Mouse (Mus musculus): ENCODE data around the gene Phtf2. TPM values are rescaled to one million over a fixed set of nuclear protein-coding genes. Genes with fewer than 3 reads are reported as not detected.

Gene Phtf2
- polyA plus RNA-seq (2016; fragmentation: Nextera tagmentation; extraction: Ambion mirVana): 22.2 and 25.2 TPM in 2 replicates

DNA sequence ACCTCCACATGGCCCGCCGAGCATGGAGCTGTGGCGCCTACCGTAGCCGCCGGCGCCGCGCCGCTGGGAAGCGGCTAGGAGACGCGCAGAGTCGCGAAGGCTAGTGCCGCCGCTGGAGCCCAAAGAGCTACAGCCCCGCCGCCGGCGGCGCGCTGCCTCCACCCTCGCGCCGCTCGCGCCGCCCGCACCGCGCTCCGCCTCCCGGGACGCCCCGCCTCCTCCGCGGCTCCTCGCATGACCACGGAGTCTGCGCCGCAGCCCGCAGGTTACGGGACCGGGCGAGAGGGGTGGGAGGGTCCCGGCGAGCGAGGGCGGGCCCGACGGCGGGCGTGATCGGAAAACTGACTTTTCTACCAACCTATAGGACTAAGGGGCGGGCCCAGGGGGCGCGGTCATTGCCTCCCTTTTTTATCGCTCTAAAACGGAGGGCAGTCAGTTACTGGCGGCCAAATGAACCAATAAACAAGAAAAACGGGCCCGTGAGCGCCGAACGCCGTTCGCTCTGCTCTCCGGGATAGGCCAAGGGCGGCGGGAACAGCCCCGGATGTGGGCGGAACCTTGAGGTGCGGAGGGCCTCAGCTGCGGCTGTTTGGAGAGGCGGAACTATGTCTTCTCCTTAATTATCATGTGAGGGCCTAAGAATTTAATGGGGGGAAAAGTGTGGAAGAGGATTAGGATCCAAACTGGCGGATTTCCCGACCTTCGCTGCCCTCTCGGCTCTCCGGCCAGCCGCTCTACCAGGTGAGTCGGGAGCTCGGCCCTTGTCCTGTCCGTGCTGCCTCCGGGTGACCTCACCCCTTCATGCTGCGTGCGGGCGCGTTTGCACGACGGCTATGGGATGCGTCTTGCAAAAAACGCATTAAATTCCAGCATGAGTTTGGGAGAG lies at the start of gene Phtf2, which contains the start of gene Tmem60:
Phtf2 (minus strand) TSS at position 210 of the 886 bp plus-strand sequence.
Tmem60 (plus strand) TSS at position 277 of the 886 bp plus-strand sequence.
- Histone ChIP-seq H3K9ac (replicated peaks) (peak within 1 kb of the TSS; percentile 93), H3K4me3 (peak within 1 kb of the TSS; percentile 91), H3K9me3 (no peaks in the 10 kb centered on the region), H3K27me3 (no peaks in the 10 kb centered on the region), H3K27ac (replicated peaks) (peak within 1 kb of the TSS; percentile 97), H3K4me1 (peaks cover 17% of the 10 kb centered on the region), H3K36me3 (0 out of 2 replicates have a peak, but pooled peaks cover 5% of the 10 kb centered on the region), H3K4me2 (replicated peaks) (peak within 1 kb of the TSS; percentile 60)
- peak; percentile 99 for ATAC-seq (ENCODE audit: low FRiP score, low read depth)
- WGBS: under 1% methylated on average over 57 of the region's 94 CpGs

- Histone ChIP-seq H3K27ac (replicated peaks) (no peak overlapping the region), H3K27me3 (no peaks in the 10 kb centered on the region), H3K4me2 (replicated peaks) (no peak overlapping the region), H3K9ac (replicated peaks) (no peak overlapping the region), H3K9me3 (no peaks in the 10 kb centered on the region), H3K4me3 (no peak overlapping the region), H3K4me1 (peaks cover 4% of the 10 kb centered on the region; the same call in 1 of the 2 replicates), H3K36me3 (no peaks in the 10 kb centered on the region)
- no peak for ATAC-seq (ENCODE audit: low FRiP score, low read depth)
- WGBS: 94% methylated on average over 3 of the region's 3 CpGs
Measured at GRCm38 (mm10) chr5:20931300-20931699, 49.4 kb upstream of the Phtf2 start.

DNA sequence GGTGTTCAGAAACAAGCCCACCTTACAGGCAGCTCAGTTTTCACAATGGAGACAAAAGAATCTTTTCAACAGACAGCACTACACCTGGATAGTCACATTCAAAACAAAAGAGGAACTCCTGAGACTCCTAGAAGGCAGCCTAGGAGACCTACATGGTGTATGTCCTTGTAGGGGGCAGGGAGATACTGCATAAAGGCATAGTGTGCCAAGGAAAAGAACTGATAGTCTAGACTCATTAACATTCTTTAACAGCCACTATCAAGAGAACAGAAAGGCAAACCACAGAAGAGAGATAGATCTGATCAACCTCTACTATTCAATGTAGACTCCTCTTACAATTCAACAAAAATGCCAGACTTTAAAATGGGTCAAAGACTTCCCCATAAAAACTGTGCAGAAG lies 48.5 kb upstream of the Phtf2 start:
- Histone ChIP-seq H3K9ac (replicated peaks) (no peak overlapping the region), H3K36me3 (no peaks in the 10 kb centered on the region; the same call in 1 of the 2 replicates), H3K9me3 (no peaks in the 10 kb centered on the region), H3K4me1 (peaks cover 4% of the 10 kb centered on the region; the same call in 1 of the 2 replicates), H3K4me2 (replicated peaks) (no peak overlapping the region), H3K27me3 (no peaks in the 10 kb centered on the region), H3K4me3 (no peak overlapping the region), H3K27ac (replicated peaks) (no peak overlapping the region)
- no peak for ATAC-seq (ENCODE audit: low FRiP score, low read depth)

GRCm38 (mm10) chr5:20929669-20930151 lies 47.8 kb upstream of the Phtf2 start:
- Histone ChIP-seq H3K9me3 (no peaks in the 10 kb centered on the region), H3K9ac (replicated peaks) (no peak overlapping the region), H3K36me3 (no peaks in the 10 kb centered on the region; the same call in 1 of the 2 replicates), H3K27me3 (no peaks in the 10 kb centered on the region), H3K4me1 (peaks cover 4% of the 10 kb centered on the region; the same call in 1 of the 2 replicates), H3K4me2 (replicated peaks) (no peak overlapping the region), H3K27ac (replicated peaks) (no peak overlapping the region), H3K4me3 (no peak overlapping the region)
- ATAC-seq (ENCODE audit: low FRiP score, low read depth): no peak
- WGBS: 85% methylated on average over 6 of the region's 6 CpGs

DNA sequence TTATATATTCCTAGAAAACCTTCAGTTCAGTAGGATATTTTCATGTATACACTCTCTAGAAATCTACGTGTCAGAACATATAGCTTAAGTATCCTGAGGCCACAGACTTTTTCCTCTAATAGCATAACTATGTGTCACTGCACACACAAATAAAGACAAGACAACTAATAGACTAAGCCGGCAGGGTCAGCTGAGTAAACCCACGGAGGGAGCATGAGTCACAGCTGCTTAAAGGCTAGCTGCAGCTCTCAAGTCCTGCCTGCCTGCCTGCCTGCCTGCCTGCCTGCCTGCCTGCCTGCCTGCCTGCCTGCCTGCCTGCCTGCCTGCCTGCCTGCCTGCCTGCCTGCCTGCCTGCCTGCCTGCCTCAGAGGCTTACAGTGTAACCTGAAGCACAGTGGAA lies 43.5 kb upstream of the Phtf2 start:
- Histone ChIP-seq H3K27ac (replicated peaks) (no peak overlapping the region), H3K9ac (replicated peaks) (no peak overlapping the region), H3K36me3 (no peaks in the 10 kb centered on the region; the same call in 1 of the 2 replicates), H3K9me3 (no peaks in the 10 kb centered on the region), H3K4me1 (peaks cover under 1% of the 10 kb centered on the region; the same call in 1 of the 2 replicates), H3K27me3 (no peaks in the 10 kb centered on the region), H3K4me3 (no peak overlapping the region), H3K4me2 (replicated peaks) (no peak overlapping the region)
- 77% methylated on average over 3 of the region's 3 CpGs for WGBS
- ATAC-seq (ENCODE audit: low FRiP score, low read depth): no peak

- no peak overlapping the region for H3K4me2 ChIP-seq (replicated peaks)
- H3K9ac ChIP-seq (replicated peaks): no peak overlapping the region
- H3K9me3 ChIP-seq: no peaks in the 10 kb centered on the region
- no peak overlapping the region for H3K4me3 ChIP-seq
- no peaks in the 10 kb centered on the region for H3K27me3 ChIP-seq
- H3K4me1 ChIP-seq: 0 out of 2 replicates have a peak, but pooled peaks cover 2% of the 10 kb centered on the region
- no peak overlapping the region for H3K27ac ChIP-seq (replicated peaks)
- no peak for ATAC-seq (ENCODE audit: low FRiP score, low read depth)
- H3K36me3 ChIP-seq: no peaks in the 10 kb centered on the region; the same call in 1 of the 2 replicates
- WGBS: 78% methylated on average over 3 of the region's 3 CpGs
Measured at GRCm38 (mm10) chr5:20924608-20925007, 42.7 kb upstream of the Phtf2 start.

DNA sequence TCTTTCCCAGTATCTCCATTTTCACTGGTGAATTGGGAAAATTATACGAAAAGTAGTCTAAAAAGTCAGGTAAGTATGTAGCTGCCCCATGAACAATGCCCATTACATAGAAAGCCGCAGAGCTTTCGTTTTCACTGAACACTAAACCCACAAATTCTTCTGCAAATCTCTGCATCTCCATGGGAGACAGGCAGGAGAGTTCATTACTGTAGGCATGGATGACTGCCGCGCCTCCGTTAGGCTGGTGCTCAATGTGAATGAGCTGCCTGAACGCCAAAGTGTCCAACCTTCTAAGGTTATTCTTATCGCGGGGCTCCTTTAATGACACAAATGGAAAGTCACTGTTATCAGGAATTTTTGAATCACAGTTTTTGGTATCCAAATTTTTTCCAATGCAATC lies 37.6 kb upstream of the Phtf2 start:
- Histone ChIP-seq H3K9ac (replicated peaks) (no peak overlapping the region), H3K9me3 (no peaks in the 10 kb centered on the region), H3K4me2 (replicated peaks) (no peak overlapping the region), H3K36me3 (no peaks in the 10 kb centered on the region), H3K27ac (replicated peaks) (no peak overlapping the region), H3K4me3 (no peak overlapping the region), H3K4me1 (0 out of 2 replicates have a peak, but pooled peaks cover 4% of the 10 kb centered on the region), H3K27me3 (no peaks in the 10 kb centered on the region)
- no peak for ATAC-seq (ENCODE audit: low FRiP score, low read depth)
- 76% methylated on average over 9 of the region's 9 CpGs for WGBS

- no peak overlapping the region for H3K4me3 ChIP-seq
- no peaks in the 10 kb centered on the region for H3K27me3 ChIP-seq
- H3K9me3 ChIP-seq: no peaks in the 10 kb centered on the region
- H3K27ac ChIP-seq (replicated peaks): no peak overlapping the region
- H3K36me3 ChIP-seq: no peaks in the 10 kb centered on the region
- no peak overlapping the region for H3K9ac ChIP-seq (replicated peaks)
- 97% methylated on average over 4 of the region's 4 CpGs for WGBS
- no peak for ATAC-seq (ENCODE audit: low FRiP score, low read depth)
- H3K4me1 ChIP-seq: 0 out of 2 replicates have a peak, but pooled peaks cover 4% of the 10 kb centered on the region
- H3K4me2 ChIP-seq (replicated peaks): no peak overlapping the region
Measured at GRCm38 (mm10) chr5:20918967-20919366, 37.0 kb upstream of the Phtf2 start.

- Histone ChIP-seq H3K27me3 (no peaks in the 10 kb centered on the region), H3K4me2 (replicated peaks) (no peak overlapping the region), H3K4me3 (no peak overlapping the region), H3K9me3 (no peaks in the 10 kb centered on the region), H3K36me3 (no peaks in the 10 kb centered on the region), H3K4me1 (no peaks in the 10 kb centered on the region), H3K9ac (replicated peaks) (no peak overlapping the region), H3K27ac (replicated peaks) (no peak overlapping the region)
- WGBS: 78% methylated on average over 11 of the region's 11 CpGs
- ATAC-seq (ENCODE audit: low FRiP score, low read depth): peak; percentile 23; the same call in 1 of the 2 replicates
Measured at GRCm38 (mm10) chr5:20913372-20914275, 31.7 kb upstream of the Phtf2 start.

DNA sequence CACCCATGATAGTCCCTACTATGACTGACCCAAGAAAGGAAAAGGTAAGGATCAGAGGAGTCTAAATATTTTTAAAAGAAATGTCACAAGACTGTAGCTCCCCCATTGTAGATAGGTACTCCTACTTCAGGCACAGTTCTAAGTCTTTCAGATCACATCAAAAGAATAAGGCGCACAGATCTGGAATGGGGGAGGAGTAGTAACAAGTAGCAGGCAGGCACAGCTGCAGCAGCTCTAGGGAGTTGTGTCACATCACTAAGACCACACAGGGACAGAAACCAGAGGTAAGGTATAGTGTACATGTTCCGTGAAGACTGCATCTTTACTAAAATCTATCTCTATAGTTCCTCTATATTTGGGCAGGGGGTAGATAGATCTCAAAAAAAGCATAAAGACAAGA lies 29.8 kb upstream of the Phtf2 start:
- H3K36me3 ChIP-seq: 0 out of 2 replicates have a peak, but pooled peaks cover 4% of the 10 kb centered on the region
- no peaks in the 10 kb centered on the region for H3K27me3 ChIP-seq
- 91% methylated on average over 2 of the region's 2 CpGs for WGBS
- H3K4me2 ChIP-seq (replicated peaks): no peak overlapping the region
- H3K9ac ChIP-seq (replicated peaks): no peak overlapping the region
- no peaks in the 10 kb centered on the region for H3K9me3 ChIP-seq
- H3K4me3 ChIP-seq: no peak overlapping the region
- H3K27ac ChIP-seq (replicated peaks): no peak overlapping the region
- no peaks in the 10 kb centered on the region for H3K4me1 ChIP-seq
- ATAC-seq (ENCODE audit: low FRiP score, low read depth): no peak

DNA sequence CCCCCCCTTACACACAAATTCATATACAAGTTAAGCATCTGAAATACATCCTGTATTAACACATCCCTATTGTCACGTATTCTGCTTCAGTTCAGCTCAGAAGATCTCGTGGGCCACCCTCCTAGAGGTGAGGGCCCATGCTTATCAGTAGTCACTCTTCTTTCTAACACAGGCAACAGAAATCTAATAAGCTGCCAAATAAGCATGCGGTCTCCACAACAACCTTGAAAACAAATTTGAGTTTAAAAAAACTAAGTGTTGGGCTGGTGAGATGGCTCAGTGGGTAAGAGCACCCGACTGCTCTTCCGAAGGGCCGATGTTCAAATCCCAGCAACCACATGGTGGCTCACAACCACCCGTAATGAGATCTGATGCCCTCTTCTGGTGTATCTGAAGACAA lies 24.3 kb upstream of the Phtf2 start:
- peaks cover 19% of the 10 kb centered on the region for H3K36me3 ChIP-seq
- H3K27ac ChIP-seq (replicated peaks): no peak overlapping the region
- H3K27me3 ChIP-seq: no peaks in the 10 kb centered on the region
- H3K9ac ChIP-seq (replicated peaks): no peak overlapping the region
- H3K4me3 ChIP-seq: no peak overlapping the region
- WGBS: 96% methylated on average over 7 of the region's 7 CpGs
- H3K9me3 ChIP-seq: no peaks in the 10 kb centered on the region
- ATAC-seq (ENCODE audit: low FRiP score, low read depth): no peak
- H3K4me2 ChIP-seq (replicated peaks): no peak overlapping the region
- H3K4me1 ChIP-seq: no peaks in the 10 kb centered on the region
